Mouse (Mus musculus): ENCODE data around the gene Rhox4f. TPM values are rescaled to one million over a fixed set of nuclear protein-coding genes. Genes with fewer than 3 reads are reported as not detected.
"Not testable (repeated sequence)": the region's sequence is repeated elsewhere in the genome, so short reads cannot be mapped to it uniquely, and the experiment has no call there.

Gene Rhox4f
- polyA plus RNA-seq (2012; rRNA removed), result not detected in 2 replicates

DNA sequence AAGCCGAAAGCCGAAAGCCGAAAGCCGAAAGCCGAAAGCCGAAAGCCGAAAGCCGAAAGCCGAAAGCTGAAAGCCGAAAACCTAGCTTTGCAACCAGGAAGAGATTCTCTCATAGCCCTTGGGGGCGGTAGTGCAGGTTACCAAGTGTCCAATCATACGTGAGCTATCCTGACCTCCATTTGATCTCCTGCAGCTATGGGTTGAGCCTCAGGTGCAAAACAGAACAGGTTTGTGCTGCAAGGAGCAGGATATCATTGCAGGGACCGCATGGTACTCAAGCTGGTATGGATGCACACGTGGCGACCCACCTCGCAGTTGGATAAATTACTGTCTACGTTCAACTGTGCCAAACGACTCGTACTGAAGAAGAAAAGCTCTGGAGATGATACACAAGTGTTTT is at the start of gene Rhox4f:
Rhox4f (minus strand) TSS at position 101 of the 400 bp plus-strand sequence.
- not testable (repeated sequence) for DNase-seq (ENCODE audit: low read depth)

- not testable (repeated sequence) for DNase-seq (ENCODE audit: low read depth)
Measured at GRCm38 (mm10) chrX:37651227-37651626, 43.7 kb upstream of the Rhox4f start, which contains the start of gene Rhox4g. Rhox4g (minus strand) TSS chrX:37651327.

DNA sequence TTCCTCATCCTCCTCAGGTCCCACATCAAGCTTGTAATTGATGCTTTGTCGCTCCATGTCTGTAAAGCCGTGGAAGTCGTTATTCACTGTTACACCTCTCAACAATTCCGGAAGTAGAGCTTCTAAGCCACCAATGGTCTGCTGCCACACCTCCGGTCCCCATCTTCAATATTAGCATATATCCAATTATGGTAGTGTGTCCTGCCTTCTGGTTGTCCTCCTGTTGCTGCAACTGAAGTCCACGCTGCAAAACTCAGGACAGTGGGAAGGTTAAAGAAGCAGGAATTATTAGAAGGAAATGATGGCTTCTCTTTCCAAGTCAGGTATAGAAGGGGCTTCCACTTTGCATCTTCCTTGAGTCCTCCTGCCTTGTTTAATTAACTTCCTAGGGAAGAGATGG is 35.9 kb upstream of the Rhox4f start, which contains the start of gene Rhox2g:
Rhox2g (minus strand) TSS at position 101 of the 400 bp plus-strand sequence.
- not testable (repeated sequence) for DNase-seq (ENCODE audit: low read depth)

DNA sequence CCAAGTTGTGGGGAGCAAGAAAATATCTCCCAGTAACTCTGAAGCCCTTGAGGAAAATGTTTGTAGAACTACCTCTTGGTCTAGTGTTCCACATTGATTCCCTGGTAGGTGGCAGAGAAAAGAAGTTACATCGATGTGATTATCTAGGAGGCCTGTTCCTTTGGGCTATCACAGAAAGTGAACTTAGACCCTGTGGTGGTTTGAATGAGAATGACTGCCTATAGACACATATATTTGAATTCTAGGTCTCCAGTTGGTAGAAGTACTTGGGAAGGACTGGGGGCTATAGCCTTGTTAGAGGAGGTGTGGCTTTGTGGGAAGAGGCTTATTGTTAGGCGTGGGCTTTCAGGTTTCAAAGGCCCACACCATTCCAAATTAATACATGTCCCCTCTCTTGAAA is 21.0 kb upstream of the Rhox4f start, which contains the start of gene Rhox3g:
Rhox3g (minus strand) TSS at position 101 of the 400 bp plus-strand sequence.
- not testable (repeated sequence) for DNase-seq (ENCODE audit: low read depth)

GRCm38 (mm10) chrX:37580692-37581091 is 26.8 kb downstream of the Rhox4f start, which contains the start of gene Rhox3f:
Rhox3f (plus strand) TSS chrX:37580992.
- not testable (repeated sequence) for DNase-seq (ENCODE audit: low read depth)

DNA sequence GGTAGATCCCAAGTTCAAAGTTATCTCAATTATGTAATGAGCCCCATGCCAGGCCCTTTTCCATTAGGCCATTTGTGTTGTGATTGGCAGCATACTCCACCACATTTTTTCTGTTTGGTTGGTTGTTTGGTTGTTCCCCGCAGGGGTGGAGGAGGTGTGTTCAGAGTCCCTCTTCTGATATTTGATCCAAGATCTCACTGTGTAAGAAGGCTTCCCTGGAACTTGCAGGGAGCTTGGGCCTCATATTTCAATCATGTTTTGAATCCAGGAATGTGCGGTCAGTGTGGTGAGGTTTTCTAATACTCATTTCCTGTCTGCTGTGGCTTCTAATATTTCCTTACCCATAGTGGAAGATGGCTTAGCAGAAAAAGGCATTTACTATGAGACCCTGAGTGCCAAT is 34.9 kb downstream of the Rhox4f start:
- DNase-seq (ENCODE audit: low read depth), result not testable (repeated sequence)

- not testable (repeated sequence) for DNase-seq (ENCODE audit: low read depth)
Measured at GRCm38 (mm10) chrX:37571105-37571504, 36.4 kb downstream of the Rhox4f start, which contains the start of gene Rhox2f. Rhox2f (plus strand) TSS chrX:37571405.

DNA sequence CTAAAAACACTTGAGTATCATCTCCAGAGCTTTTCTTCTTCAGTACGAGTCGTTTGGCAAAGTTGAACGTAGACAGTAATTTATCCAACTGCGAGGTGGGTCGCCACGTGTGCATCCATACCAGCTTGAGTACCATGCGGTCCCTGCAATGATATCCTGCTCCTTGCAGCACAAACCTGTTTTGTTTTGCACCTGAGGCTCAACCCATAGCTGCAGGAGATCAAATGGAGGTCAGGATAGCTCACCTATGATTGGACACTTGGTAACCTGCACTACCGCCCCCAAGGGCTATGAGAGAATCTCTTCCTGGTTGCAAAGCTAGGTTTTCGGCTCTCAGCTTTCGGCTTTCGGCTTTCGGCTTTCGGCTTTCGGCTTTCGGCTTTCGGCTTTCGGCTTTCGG is 50.4 kb downstream of the Rhox4f start, which contains the start of gene Rhox4e:
Rhox4e (plus strand) TSS at position 301 of the 400 bp plus-strand sequence.
- DNase-seq (ENCODE audit: low read depth), result not testable (repeated sequence)

Other genes with a start within 250 kb of the Rhox4f start
- gene Rhox3a2, start 227.7 kb downstream of the Rhox4f start, polyA plus RNA-seq (2012; rRNA removed), result not detected in 2 replicates
- gene Rhox4a2, start 216.9 kb downstream of the Rhox4f start, polyA plus RNA-seq (2012; rRNA removed), result not detected in 2 replicates
- not detected in 2 replicates for gene Rhox2b, start 195.6 kb downstream of the Rhox4f start, polyA plus RNA-seq (2012; rRNA removed)
- not detected in 2 replicates for gene Rhox4b, start 175.2 kb downstream of the Rhox4f start, polyA plus RNA-seq (2012; rRNA removed)
- gene Rhox2c, start 154.0 kb downstream of the Rhox4f start, polyA plus RNA-seq (2012; rRNA removed), result not detected in 2 replicates
- gene Rhox3c, start 149.1 kb downstream of the Rhox4f start, polyA plus RNA-seq (2012; rRNA removed), result not detected in 2 replicates
- not detected in 2 replicates for gene Rhox4c, start 127.4 kb downstream of the Rhox4f start, polyA plus RNA-seq (2012; rRNA removed)
- not detected in 2 replicates for gene Rhox2d, start 114.3 kb downstream of the Rhox4f start, polyA plus RNA-seq (2012; rRNA removed)
- not detected in 2 replicates for gene Rhox4d, start 93.3 kb downstream of the Rhox4f start, polyA plus RNA-seq (2012; rRNA removed)
- gene Rhox2e, start 77.3 kb downstream of the Rhox4f start, polyA plus RNA-seq (2012; rRNA removed), result not detected in 2 replicates
- gene Rhox3e, start 65.7 kb downstream of the Rhox4f start, polyA plus RNA-seq (2012; rRNA removed), result not detected in 2 replicates
- not detected in 2 replicates for gene Rhox4e, start 50.3 kb downstream of the Rhox4f start, polyA plus RNA-seq (2012; rRNA removed)
- gene Rhox2f, start 36.3 kb downstream of the Rhox4f start, polyA plus RNA-seq (2012; rRNA removed), result not detected in 2 replicates
- not detected in 2 replicates for gene Rhox3f, start 26.7 kb downstream of the Rhox4f start, polyA plus RNA-seq (2012; rRNA removed)
- not detected in 2 replicates for gene Rhox3g, start 20.9 kb upstream of the Rhox4f start, polyA plus RNA-seq (2012; rRNA removed)
- not detected in 2 replicates for gene Rhox2g, start 35.8 kb upstream of the Rhox4f start, polyA plus RNA-seq (2012; rRNA removed)
- not detected in 2 replicates for gene Rhox4g, start 43.6 kb upstream of the Rhox4f start, polyA plus RNA-seq (2012; rRNA removed)
- not detected in 2 replicates for gene Rhox3h, start 61.1 kb upstream of the Rhox4f start, polyA plus RNA-seq (2012; rRNA removed)
- gene Rhox2h, start 65.6 kb upstream of the Rhox4f start, polyA plus RNA-seq (2012; rRNA removed), result not detected in 2 replicates
- gene Rhox5, start 197.1 kb upstream of the Rhox4f start, polyA plus RNA-seq (2012; rRNA removed), result 1.2 and 1.4 TPM in 2 replicates
- not detected in 2 replicates for gene Rhox6, start 219.2 kb upstream of the Rhox4f start, polyA plus RNA-seq (2012; rRNA removed)
- gene Rhox7a, start 224.0 kb upstream of the Rhox4f start, polyA plus RNA-seq (2012; rRNA removed), result not detected in 2 replicates